24 mouse cellular contexts compared by ENCODE assay signal in genomic region chrX:12494535-12494934, GRCm38 (mm10).
A peak's percentile ranks its signal among the peaks of the same experiment; 100 is the strongest.
DNase-seq lines count a peak whose midpoint lies in the region; ATAC-seq and TF ChIP-seq lines count a peak whose summit lies in the region.
"Had no signal": no experiment of that assay in that cellular context is flagged by ENCODE, and none has a peak within 500 bp of the region (broad histone marks: within the 10 kb centered on the region; RNA-seq: fewer than 3 reads in every experiment).

No protein-coding gene starts in this region.

- H3K27ac ChIP-seq in liver, embryonic 14.5 days = no peak overlapping the region
- H3K27ac ChIP-seq in liver, embryonic 12.5 days = no peak overlapping the region
- H3K27ac ChIP-seq in MEL (ENCODE audit: control insufficient read depth, low read depth, low read length) = peak overlapping the region; percentile 85
- H3K27ac ChIP-seq in midbrain, embryonic 13.5 days = no peak overlapping the region
- H3K27ac ChIP-seq: embryonic facial prominence, embryonic 13.5 days; forebrain, embryonic 10.5 days; kidney, postnatal 0 days; limb, embryonic 13.5 days; stomach, embryonic 15.5 days had no signal

- TF ChIP-seq EP300 in liver, embryonic 14.5 days (IDR thresholded peaks at IDR 0.05; ENCODE audit: low read depth) = no peak
- TF ChIP-seq EP300 in MEL (IDR thresholded peaks at IDR 0.05; ENCODE audit: low read depth in 1 of 2, low read length in 2 of 2) = peak; percentile 66 to 88

- 29% methylated on average over 6 of the region's 6 CpGs for WGBS in liver, embryonic 14.5 days (ENCODE audit: insufficient replicate concordance)
- WGBS in liver, embryonic 12.5 days (ENCODE audit: insufficient replicate concordance) = 35% methylated on average over 6 of the region's 6 CpGs
- 78% methylated on average over 6 of the region's 6 CpGs for WGBS in midbrain, embryonic 13.5 days

- H3K4me3 ChIP-seq in liver, embryonic 14.5 days (ENCODE audit: insufficient read depth in 1 of 2, low read depth in 2 of 2, low read length in 2 of 2) = no peak overlapping the region
- H3K4me3 ChIP-seq in liver, embryonic 12.5 days = no peak overlapping the region
- peak overlapping the region in 1 of 2 experiments; percentile 14; a peak in 2 of 4 replicates for H3K4me3 ChIP-seq in MEL (ENCODE audit: control insufficient read depth in 1 of 2, insufficient read depth in 1 of 2, low read depth in 2 of 2, low read length in 2 of 2)
- H3K4me3 ChIP-seq in midbrain, embryonic 13.5 days (replicated peaks) = no peak overlapping the region
- H3K4me3 ChIP-seq: embryonic facial prominence, embryonic 13.5 days; forebrain, embryonic 10.5 days; limb, embryonic 13.5 days; megakaryocyte, embryonic 14.5 days; stomach, embryonic 15.5 days had no signal

- peak; percentile 10 for DNase-seq in adrenal gland, adult 2 months
- no peak for DNase-seq in adrenal gland, postnatal 25 days
- peak in 2 of 3 experiments; percentile 1 to 11 for DNase-seq in liver, embryonic 14.5 days (ENCODE audit: low read depth in 3 of 3, low spot score in 3 of 3)
- peak; percentile 86 for DNase-seq in MEL (ENCODE audit: low read depth, low spot score)
- DNase-seq: cerebellum, adult 8-10 months; cerebellum, postnatal 36 days; gastrocnemius, postnatal 10 days; kidney, adult 2 months; kidney, postnatal 4 days; lung, postnatal 36 days; midbrain, embryonic 14.5 days; right cerebral cortex, postnatal 25 days; thymus, postnatal 4 days had no signal

- H3K9ac ChIP-seq in liver, embryonic 14.5 days (replicated peaks) = no peak overlapping the region
- no peak overlapping the region for H3K9ac ChIP-seq in liver, embryonic 12.5 days
- H3K9ac ChIP-seq in MEL (ENCODE audit: control insufficient read depth, low read depth, low read length, poor library complexity, severe bottlenecking) = peak overlapping the region; percentile 31; the same call in 1 of the 2 replicates
- no peak overlapping the region for H3K9ac ChIP-seq in midbrain, embryonic 13.5 days (replicated peaks)
- H3K9ac ChIP-seq: embryonic facial prominence, embryonic 13.5 days; limb, embryonic 13.5 days; stomach, embryonic 15.5 days had no signal

- peak; percentile 47; the same call in 1 of the 2 replicates for ATAC-seq in liver, embryonic 14.5 days (ENCODE audit: insufficient read depth)
- no peak; the same call in 1 of the 2 replicates for ATAC-seq in liver, embryonic 12.5 days
- ATAC-seq in megakaryocyte progenitor cell, adult 5-6 weeks (replicated peaks; ENCODE audit: poor library complexity) = peak; percentile 64
- no peak for ATAC-seq in midbrain, embryonic 13.5 days
- ATAC-seq: forebrain, embryonic 16.5 days; hindbrain, embryonic 16.5 days had no signal

- H3K27me3 ChIP-seq in liver, embryonic 14.5 days (ENCODE audit: control insufficient read depth, insufficient read depth, low read length) = no peaks in the 10 kb centered on the region
- no peaks in the 10 kb centered on the region for H3K27me3 ChIP-seq in liver, embryonic 12.5 days (replicated peaks)
- no peaks in the 10 kb centered on the region for H3K27me3 ChIP-seq in MEL (ENCODE audit: control insufficient read depth in 1 of 2, insufficient read depth in 2 of 2, low read length in 2 of 2)
- H3K27me3 ChIP-seq in midbrain, embryonic 13.5 days = no peaks in the 10 kb centered on the region

- no peak for TF ChIP-seq CTCF in liver, embryonic 14.5 days (IDR thresholded peaks at IDR 0.05; ENCODE audit: low read depth)
- no peak for TF ChIP-seq CTCF in MEL (IDR thresholded peaks at IDR 0.05 in 2 of 3, conservative IDR thresholded peaks at IDR 0.05 in 1 of 3; ENCODE audit: control insufficient read depth in 1 of 3, insufficient read depth in 1 of 3, low read depth in 2 of 3, low read length in 3 of 3, poor library complexity in 1 of 3, severe bottlenecking in 1 of 3)

- TF ChIP-seq RAD21 in MEL (IDR thresholded peaks at IDR 0.05; ENCODE audit: low read depth, low read length) = no peak

- no peaks in the 10 kb centered on the region for H3K36me3 ChIP-seq in liver, embryonic 14.5 days (replicated peaks; ENCODE audit: control insufficient read depth, insufficient read depth, low read depth)
- H3K36me3 ChIP-seq in liver, embryonic 12.5 days = no peaks in the 10 kb centered on the region
- H3K36me3 ChIP-seq in MEL (ENCODE audit: control insufficient read depth in 1 of 2, insufficient read depth in 2 of 2, low read length in 2 of 2) = peaks cover 0 to 9% of the 10 kb centered on the region in 2 experiments; a peak in 2 of 4 replicates
- no peaks in the 10 kb centered on the region for H3K36me3 ChIP-seq in midbrain, embryonic 13.5 days
- H3K36me3 ChIP-seq: embryonic facial prominence, embryonic 13.5 days; forebrain, embryonic 10.5 days; limb, embryonic 13.5 days; stomach, embryonic 15.5 days had no signal

- peaks cover 0 to 8% of the 10 kb centered on the region in 2 experiments; a peak in 1 of 4 replicates for H3K4me1 ChIP-seq in liver, embryonic 14.5 days (replicated peaks; ENCODE audit: control insufficient read depth in 2 of 2, insufficient read depth in 2 of 2, low read length in 1 of 2)
- peaks cover 25% of the 10 kb centered on the region for H3K4me1 ChIP-seq in liver, embryonic 12.5 days
- peaks cover 0 to 18% of the 10 kb centered on the region in 2 experiments; a peak in 3 of 4 replicates for H3K4me1 ChIP-seq in MEL (ENCODE audit: control insufficient read depth in 1 of 2, insufficient read depth in 2 of 2, low read length in 2 of 2)
- H3K4me1 ChIP-seq in midbrain, embryonic 13.5 days (replicated peaks) = peaks cover 3% of the 10 kb centered on the region; the same call in 1 of the 2 replicates
- H3K4me1 ChIP-seq: embryonic facial prominence, embryonic 13.5 days; megakaryocyte, embryonic 14.5 days; stomach, embryonic 15.5 days had no signal

- no peaks in the 10 kb centered on the region for H3K79me2 ChIP-seq in MEL (ENCODE audit: control insufficient read depth, insufficient read depth, low read length, poor library complexity)

- H3K9me3 ChIP-seq in liver, embryonic 14.5 days (ENCODE audit: control insufficient read depth, low read length) = no peaks in the 10 kb centered on the region
- H3K9me3 ChIP-seq in liver, embryonic 12.5 days (replicated peaks) = no peaks in the 10 kb centered on the region
- H3K9me3 ChIP-seq in MEL (replicated peaks; ENCODE audit: insufficient read depth, low read length) = no peaks in the 10 kb centered on the region
- no peaks in the 10 kb centered on the region for H3K9me3 ChIP-seq in midbrain, embryonic 13.5 days
- H3K9me3 ChIP-seq: embryonic facial prominence, embryonic 13.5 days; forebrain, embryonic 10.5 days; limb, embryonic 13.5 days; stomach, embryonic 15.5 days had no signal

- no peak overlapping the region for H3K4me2 ChIP-seq in liver, embryonic 14.5 days (ENCODE audit: low read depth)
- no peak overlapping the region for H3K4me2 ChIP-seq in liver, embryonic 12.5 days
- no peak overlapping the region for H3K4me2 ChIP-seq in midbrain, embryonic 13.5 days (replicated peaks)
- H3K4me2 ChIP-seq: embryonic facial prominence, embryonic 13.5 days; limb, embryonic 13.5 days; stomach, embryonic 15.5 days had no signal

- no peak for TF ChIP-seq POLR2A in MEL (IDR thresholded peaks at IDR 0.05; ENCODE audit: control insufficient read depth in 1 of 2, insufficient read depth in 1 of 2, low read depth in 1 of 2, low read length in 2 of 2, poor library complexity in 1 of 2)

TF ChIP-seq in MEL, 35 proteins besides CTCF, POLR2A, EP300 and RAD21:
- peak; percentile 60; the same call in 1 of the 2 replicates for TF ChIP-seq MAFK (IDR thresholded peaks at IDR 0.05; ENCODE audit: borderline replicate concordance, low read depth, low read length)
- peak; percentile 86 for TF ChIP-seq TCF12 (IDR thresholded peaks at IDR 0.05; ENCODE audit: low read depth, low read length)
- TF ChIP-seq NRF1 (IDR thresholded peaks at IDR 0.05; ENCODE audit: insufficient read depth, low read depth, low read length, poor library complexity, severe bottlenecking) = no peak
- TF ChIP-seq GATA1 (IDR thresholded peaks at IDR 0.05; ENCODE audit: low read depth, low read length) = peak; percentile 76
- peak; percentile 73; the same call in 1 of the 2 replicates for TF ChIP-seq BHLHE40 (IDR thresholded peaks at IDR 0.05; ENCODE audit: borderline replicate concordance, low read depth, low read length)
- TF ChIP-seq MAX (IDR thresholded peaks at IDR 0.05; ENCODE audit: low read length) = 0 out of 2 replicates have a peak, but pooled peaks have one; percentile 9
- peak; percentile 35 for TF ChIP-seq TAL1 (IDR thresholded peaks at IDR 0.05; ENCODE audit: low read length)
- TF ChIP-seq ZMIZ1 (IDR thresholded peaks at IDR 0.05; ENCODE audit: low read depth, low read length) = no peak
- TF ChIP-seq ETS1 (IDR thresholded peaks at IDR 0.05; ENCODE audit: low read depth, low read length) = peak; percentile 90
- TF ChIP-seq RCOR1 (IDR thresholded peaks at IDR 0.05; ENCODE audit: low read depth, low read length) = peak; percentile 43; the same call in 1 of the 2 replicates
TF ChIP-seq in MEL: peak in this region for 8.

Comparison
In these comparisons a context has a peak if more than half of its experiments do, and no peak if none do; other contexts are left out.
1. ATAC-seq: peak in liver, embryonic 14.5 days (single experiment) and megakaryocyte progenitor cell, adult 5-6 weeks (single experiment); none in liver, embryonic 12.5 days (single experiment) and midbrain, embryonic 13.5 days (single experiment).